Mouse (Mus musculus): ENCODE measurements around the gene Maml3. TPM values are rescaled to one million over a fixed set of nuclear protein-coding genes. Genes with fewer than 3 reads are reported as not detected.

The Maml3 gene
- polyA plus RNA-seq, 1 experiment from 2014 or later: 5.2 TPM

DNA sequence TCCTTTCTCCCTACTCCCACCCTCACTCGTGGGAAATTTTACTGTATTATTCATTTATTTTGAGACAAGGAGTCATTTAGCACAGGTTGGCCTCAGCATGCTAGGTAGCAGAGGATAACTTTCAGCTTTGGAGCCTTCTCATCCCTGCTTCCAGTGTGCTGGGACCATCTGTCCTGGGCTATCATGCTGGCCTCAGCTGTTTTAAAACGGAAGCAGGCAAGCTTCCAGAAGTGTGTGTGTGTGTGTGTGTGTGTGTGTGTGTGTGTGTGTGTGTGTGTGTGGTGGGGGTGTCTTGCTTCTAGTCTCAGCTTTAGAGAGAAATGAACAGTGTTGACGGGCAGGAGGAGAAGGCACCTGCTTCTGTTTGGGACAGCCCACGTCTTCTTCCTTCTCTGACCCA lies 387.0 kb downstream of the Maml3 start:
- no peaks in the 10 kb centered on the region for H3K36me3 ChIP-seq
- no peak overlapping the region for H3K9ac ChIP-seq
- no peak overlapping the region for H3K4me2 ChIP-seq
- no peak overlapping the region for H3K4me3 ChIP-seq (replicated peaks)
- no peak overlapping the region for H3K27ac ChIP-seq
- H3K27me3 ChIP-seq (replicated peaks): no peaks in the 10 kb centered on the region
- WGBS: 59% methylated on average over 4 of the region's 4 CpGs
- H3K4me1 ChIP-seq: 0 out of 2 replicates have a peak, but pooled peaks cover 3% of the 10 kb centered on the region
- no peak for ATAC-seq (ENCODE audit: insufficient read depth, low FRiP score, low read depth)
- H3K9me3 ChIP-seq: no peaks in the 10 kb centered on the region

DNA sequence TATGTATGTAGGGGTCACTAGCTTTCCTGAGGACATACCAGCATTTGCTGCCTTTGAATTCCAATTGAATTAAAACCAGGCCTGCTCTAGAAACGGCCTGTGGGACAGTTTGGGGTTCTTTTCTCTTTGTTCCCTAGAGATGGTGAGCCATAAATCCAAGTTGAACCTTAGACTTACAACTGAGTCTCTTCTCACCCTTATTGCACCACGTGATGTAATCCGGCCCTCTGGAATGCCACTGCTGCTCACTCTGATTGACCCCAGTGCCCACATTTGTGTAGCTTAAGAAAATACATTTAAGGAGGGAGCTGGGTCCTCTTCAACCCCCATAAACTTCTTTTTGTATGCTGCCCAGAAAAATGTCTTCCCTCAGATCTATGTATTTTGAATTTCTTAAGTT lies 387.4 kb downstream of the Maml3 start:
- H3K4me2 ChIP-seq: no peak overlapping the region
- no peaks in the 10 kb centered on the region for H3K9me3 ChIP-seq
- H3K27ac ChIP-seq: no peak overlapping the region
- ATAC-seq (ENCODE audit: insufficient read depth, low FRiP score, low read depth): no peak
- H3K27me3 ChIP-seq (replicated peaks): no peaks in the 10 kb centered on the region
- H3K9ac ChIP-seq: no peak overlapping the region
- no peak overlapping the region for H3K4me3 ChIP-seq (replicated peaks)
- 0 out of 2 replicates have a peak, but pooled peaks cover 3% of the 10 kb centered on the region for H3K4me1 ChIP-seq
- H3K36me3 ChIP-seq: no peaks in the 10 kb centered on the region
- WGBS: 58% methylated on average over 3 of the region's 3 CpGs

DNA sequence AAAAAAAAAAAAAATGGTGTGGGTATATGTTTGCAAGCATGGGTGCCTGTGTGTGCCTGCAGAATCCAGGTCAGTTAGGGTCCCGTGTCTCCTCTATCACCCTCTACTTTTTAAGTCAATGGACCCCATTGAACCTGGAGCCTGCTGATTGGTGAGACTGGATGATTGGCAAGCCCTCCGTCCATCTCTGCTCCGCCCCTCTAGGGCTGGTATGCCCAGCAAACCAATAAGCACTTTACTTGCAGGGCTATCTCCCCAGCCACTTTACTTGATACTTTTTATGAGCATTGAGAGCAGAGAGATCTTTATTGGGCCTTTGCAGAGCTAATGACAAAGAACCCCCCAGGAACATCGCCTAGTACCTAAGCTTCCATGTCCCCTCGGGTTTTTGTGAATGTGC lies 390.4 kb downstream of the Maml3 start:
- WGBS: 80% methylated on average over 5 of the region's 5 CpGs
- Histone ChIP-seq H3K36me3 (no peaks in the 10 kb centered on the region), H3K4me3 (replicated peaks) (no peak overlapping the region), H3K4me2 (no peak overlapping the region), H3K9ac (no peak overlapping the region), H3K4me1 (0 out of 2 replicates have a peak, but pooled peaks cover 3% of the 10 kb centered on the region), H3K27me3 (replicated peaks) (no peaks in the 10 kb centered on the region), H3K27ac (no peak overlapping the region), H3K9me3 (no peaks in the 10 kb centered on the region)
- no peak for ATAC-seq (ENCODE audit: insufficient read depth, low FRiP score, low read depth)

DNA sequence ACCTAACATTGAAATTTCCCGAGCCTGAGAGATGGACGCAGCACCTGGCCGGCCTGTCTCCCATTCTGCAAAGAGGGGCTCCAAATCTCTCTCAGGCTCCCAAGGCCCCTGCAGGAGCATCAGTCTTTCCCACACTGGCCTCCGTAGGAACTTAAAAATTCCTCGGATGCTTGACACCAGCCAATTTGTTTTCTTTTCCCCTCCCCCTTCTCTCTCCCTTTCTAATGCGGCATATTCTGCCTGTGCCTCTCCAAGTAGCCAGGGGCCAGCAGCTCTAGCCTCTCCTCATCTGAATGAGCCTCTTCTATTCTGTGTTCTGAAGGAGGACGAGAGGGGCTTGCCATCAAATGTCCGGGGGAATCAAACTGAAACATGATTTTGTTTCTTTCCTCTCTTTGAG lies 391.6 kb downstream of the Maml3 start:
- Histone ChIP-seq H3K9ac (no peak overlapping the region), H3K27me3 (replicated peaks) (no peaks in the 10 kb centered on the region), H3K4me2 (no peak overlapping the region), H3K36me3 (no peaks in the 10 kb centered on the region), H3K4me1 (0 out of 2 replicates have a peak, but pooled peaks cover 7% of the 10 kb centered on the region), H3K9me3 (no peaks in the 10 kb centered on the region), H3K4me3 (replicated peaks) (no peak overlapping the region), H3K27ac (no peak overlapping the region)
- ATAC-seq (ENCODE audit: insufficient read depth, low FRiP score, low read depth): no peak
- WGBS: 26% methylated on average over 8 of the region's 8 CpGs

DNA sequence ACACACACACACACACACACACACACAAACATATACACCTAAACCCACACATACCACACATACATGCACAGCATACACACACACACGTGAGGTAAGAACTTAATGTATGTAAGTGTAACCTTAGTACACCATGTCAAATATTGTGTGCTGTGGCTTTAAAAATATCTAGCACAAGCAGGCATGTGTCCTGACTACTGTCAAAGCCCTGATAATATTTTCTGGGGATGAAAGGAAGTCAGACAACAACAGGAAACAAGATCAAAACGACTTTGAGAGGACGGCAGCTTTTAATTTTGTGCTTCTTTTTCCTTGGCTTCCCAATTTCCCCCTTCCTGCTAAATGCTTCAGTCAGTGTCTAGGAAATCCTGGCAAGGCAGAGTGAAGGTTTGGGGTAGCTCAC lies 392.5 kb downstream of the Maml3 start:
- 31% methylated on average over 3 of the region's 3 CpGs for WGBS
- Histone ChIP-seq H3K36me3 (no peaks in the 10 kb centered on the region), H3K4me2 (no peak overlapping the region), H3K4me3 (replicated peaks) (no peak overlapping the region), H3K9me3 (no peaks in the 10 kb centered on the region), H3K9ac (no peak overlapping the region), H3K27ac (no peak overlapping the region), H3K27me3 (replicated peaks) (no peaks in the 10 kb centered on the region), H3K4me1 (peaks cover 10% of the 10 kb centered on the region; the same call in 1 of the 2 replicates)
- ATAC-seq (ENCODE audit: insufficient read depth, low FRiP score, low read depth): no peak

DNA sequence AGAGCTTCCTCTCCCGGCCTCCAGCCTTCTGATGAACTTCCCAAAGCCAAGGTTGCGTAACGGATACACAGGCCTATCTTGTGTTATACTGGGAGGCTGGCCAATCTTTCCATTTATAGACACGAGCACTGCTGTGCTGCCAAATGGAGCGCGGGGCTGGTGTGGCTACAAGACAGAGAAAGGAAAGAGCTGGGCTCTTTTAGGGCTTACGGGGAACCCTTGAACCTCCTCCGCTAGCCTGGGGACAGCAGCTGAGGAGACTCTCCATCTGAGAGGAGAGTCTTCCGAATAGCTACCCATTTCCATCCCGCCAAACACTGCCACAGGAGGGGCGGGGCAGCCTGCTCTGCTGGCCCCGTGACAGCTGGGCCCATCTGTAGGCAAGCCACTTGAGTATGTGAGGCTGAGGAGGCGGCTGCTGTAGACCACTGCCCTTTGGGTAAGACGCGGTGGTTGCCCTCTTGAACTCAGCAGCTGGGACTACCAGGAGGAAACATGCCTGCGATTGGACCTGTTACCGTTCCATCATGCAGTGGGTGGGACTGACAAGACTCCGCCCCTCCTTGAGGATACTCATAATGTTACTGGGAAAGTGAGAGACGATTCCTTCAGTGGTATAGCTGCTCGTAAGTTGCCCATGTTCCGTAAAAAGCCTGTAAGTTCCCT lies 396.0 kb downstream of the Maml3 start:
- Histone ChIP-seq H3K4me3 (replicated peaks) (peak overlapping the region; percentile 21), H3K27me3 (replicated peaks) (no peaks in the 10 kb centered on the region), H3K36me3 (no peaks in the 10 kb centered on the region), H3K9me3 (no peaks in the 10 kb centered on the region), H3K4me2 (peak overlapping the region; percentile 53), H3K9ac (no peak overlapping the region), H3K4me1 (peaks cover 10% of the 10 kb centered on the region; the same call in 1 of the 2 replicates), H3K27ac (peak overlapping the region; percentile 92)
- peak; percentile 85 for ATAC-seq (ENCODE audit: insufficient read depth, low FRiP score, low read depth)
- 37% methylated on average over 21 of the region's 21 CpGs for WGBS

DNA sequence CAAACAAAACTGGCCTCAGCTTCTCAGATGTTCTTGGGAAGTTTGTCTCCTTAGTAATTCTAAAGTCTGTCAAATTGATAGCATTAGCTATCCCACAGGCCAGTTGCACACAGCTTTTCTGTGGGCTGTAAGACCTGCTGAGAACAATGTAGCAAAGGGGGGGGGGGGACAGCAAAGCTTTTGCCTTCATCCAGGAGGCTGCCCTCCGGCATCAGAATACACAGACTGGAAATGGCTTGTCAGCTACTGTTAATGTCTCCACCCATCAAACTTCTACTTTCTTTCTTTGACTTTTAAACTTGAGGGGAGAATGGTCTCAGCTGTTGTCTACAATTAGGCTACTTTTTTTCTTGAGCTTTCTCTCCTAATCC lies 396.5 kb downstream of the Maml3 start:
- no peak for ATAC-seq (ENCODE audit: insufficient read depth, low FRiP score, low read depth)
- no peaks in the 10 kb centered on the region for H3K9me3 ChIP-seq
- H3K27me3 ChIP-seq (replicated peaks): no peaks in the 10 kb centered on the region
- H3K4me2 ChIP-seq: no peak overlapping the region; the same call in 1 of the 2 replicates
- WGBS: 36% methylated on average over 1 of the region's 1 CpGs
- peak overlapping the region; percentile 92 for H3K27ac ChIP-seq
- H3K4me3 ChIP-seq (replicated peaks): no peak overlapping the region
- H3K36me3 ChIP-seq: no peaks in the 10 kb centered on the region
- no peak overlapping the region for H3K9ac ChIP-seq
- H3K4me1 ChIP-seq: peaks cover 9% of the 10 kb centered on the region; the same call in 1 of the 2 replicates

DNA sequence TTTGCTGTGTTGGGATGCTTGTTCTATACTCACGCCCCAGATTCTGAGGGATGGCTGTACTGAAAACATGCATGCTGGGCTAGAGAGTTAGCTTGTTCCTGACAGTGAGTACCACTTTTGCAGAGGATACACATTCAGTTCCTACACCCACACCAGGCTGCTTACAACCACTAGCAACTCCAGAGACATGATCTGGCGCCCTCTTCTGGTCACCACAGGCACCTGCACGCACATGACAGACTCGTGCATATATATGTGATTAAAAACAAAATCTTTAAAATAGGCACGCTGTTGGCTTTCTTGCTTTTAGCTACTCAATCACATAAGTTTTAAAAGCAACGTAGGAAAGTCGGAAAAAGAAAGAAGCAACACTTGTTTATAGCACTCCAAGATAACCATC lies 399.7 kb downstream of the Maml3 start:
- no peak overlapping the region for H3K4me2 ChIP-seq
- no peaks in the 10 kb centered on the region for H3K27me3 ChIP-seq (replicated peaks)
- H3K27ac ChIP-seq: no peak overlapping the region
- WGBS: 87% methylated on average over 7 of the region's 7 CpGs
- H3K36me3 ChIP-seq: no peaks in the 10 kb centered on the region
- ATAC-seq (ENCODE audit: insufficient read depth, low FRiP score, low read depth): no peak
- no peaks in the 10 kb centered on the region for H3K9me3 ChIP-seq
- H3K4me1 ChIP-seq: peaks cover 26% of the 10 kb centered on the region
- no peak overlapping the region for H3K4me3 ChIP-seq (replicated peaks)
- no peak overlapping the region for H3K9ac ChIP-seq

DNA sequence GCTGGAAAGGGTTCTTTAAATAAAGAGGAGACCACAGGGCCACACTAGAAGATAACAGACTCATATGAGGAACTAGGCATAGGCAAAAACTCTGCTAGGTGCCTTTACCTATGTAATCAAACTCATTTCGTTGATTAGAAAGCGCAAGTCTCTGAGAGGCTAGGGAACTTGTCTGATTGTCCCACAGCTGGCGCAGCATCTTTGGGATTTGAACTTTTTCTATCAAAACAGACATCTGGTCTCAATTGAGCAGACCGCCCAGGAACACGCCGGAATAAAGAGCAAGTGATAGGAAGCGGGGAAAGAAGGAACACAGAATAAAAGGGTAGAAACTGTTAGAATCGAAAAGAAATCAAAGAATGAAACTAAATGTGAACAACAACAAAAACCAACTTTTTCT lies 401.4 kb downstream of the Maml3 start:
- no peak overlapping the region for H3K4me3 ChIP-seq (replicated peaks)
- H3K27ac ChIP-seq: no peak overlapping the region
- H3K27me3 ChIP-seq (replicated peaks): no peaks in the 10 kb centered on the region
- H3K4me1 ChIP-seq: peaks cover 22% of the 10 kb centered on the region
- no peak for ATAC-seq (ENCODE audit: insufficient read depth, low FRiP score, low read depth)
- no peak overlapping the region for H3K4me2 ChIP-seq
- no peak overlapping the region for H3K9ac ChIP-seq
- no peaks in the 10 kb centered on the region for H3K9me3 ChIP-seq
- no peaks in the 10 kb centered on the region for H3K36me3 ChIP-seq
- WGBS: 89% methylated on average over 8 of the region's 8 CpGs

DNA sequence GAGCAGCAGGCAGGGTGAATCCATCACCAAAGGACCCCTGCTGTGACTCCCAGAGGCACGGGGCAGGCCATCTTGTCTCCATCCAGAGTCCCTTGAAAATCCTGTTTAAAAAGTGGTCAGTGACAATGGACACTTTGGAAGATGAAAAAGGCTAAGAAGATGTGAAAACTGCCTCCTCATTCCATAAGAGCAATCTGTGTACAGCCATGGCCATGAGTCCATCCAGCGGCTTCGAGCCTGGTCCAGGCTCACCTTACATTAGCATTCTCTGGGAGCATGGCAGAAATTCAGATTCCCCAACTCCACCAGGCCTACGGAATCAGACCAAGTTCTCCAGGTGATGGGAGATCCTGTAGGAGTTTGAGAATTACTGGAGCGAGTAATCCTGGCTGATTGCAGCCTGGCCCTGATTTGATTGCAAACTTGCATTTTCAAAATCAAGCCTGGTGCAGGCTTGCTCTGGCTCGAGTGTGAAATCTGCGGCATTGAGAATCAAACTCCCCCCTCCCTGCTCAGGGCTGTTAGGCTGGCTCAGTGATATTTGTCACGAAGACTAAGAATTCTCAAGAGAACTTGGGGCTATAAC lies 402.1 kb downstream of the Maml3 start:
- H3K27me3 ChIP-seq (replicated peaks): no peaks in the 10 kb centered on the region
- peaks cover 19% of the 10 kb centered on the region for H3K4me1 ChIP-seq
- ATAC-seq (ENCODE audit: insufficient read depth, low FRiP score, low read depth): no peak
- H3K9me3 ChIP-seq: no peaks in the 10 kb centered on the region
- H3K4me2 ChIP-seq: no peak overlapping the region
- H3K36me3 ChIP-seq: no peaks in the 10 kb centered on the region
- 87% methylated on average over 8 of the region's 8 CpGs for WGBS
- H3K27ac ChIP-seq: no peak overlapping the region
- no peak overlapping the region for H3K9ac ChIP-seq
- no peak overlapping the region for H3K4me3 ChIP-seq (replicated peaks)

DNA sequence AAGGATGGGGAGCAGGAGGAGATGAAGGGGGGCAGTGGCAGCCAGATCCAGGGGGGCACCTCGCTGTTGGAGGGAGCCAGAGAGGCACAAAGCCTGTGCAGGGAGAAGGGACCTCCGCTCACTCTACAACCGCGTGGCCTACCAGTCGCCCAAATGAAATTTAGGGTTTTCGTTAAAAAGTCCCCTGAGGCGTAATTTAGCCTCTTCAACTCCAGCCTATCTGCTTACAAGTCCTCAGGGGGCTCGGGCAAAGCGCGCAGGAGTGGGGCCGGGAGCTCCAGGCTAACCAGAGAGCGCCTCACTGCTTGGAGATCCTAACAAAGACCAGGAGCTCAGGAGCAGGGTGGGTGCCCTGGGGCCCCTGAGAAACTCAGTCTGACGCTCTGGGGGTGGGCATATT lies 402.9 kb downstream of the Maml3 start:
- H3K9ac ChIP-seq: no peak overlapping the region

DNA sequence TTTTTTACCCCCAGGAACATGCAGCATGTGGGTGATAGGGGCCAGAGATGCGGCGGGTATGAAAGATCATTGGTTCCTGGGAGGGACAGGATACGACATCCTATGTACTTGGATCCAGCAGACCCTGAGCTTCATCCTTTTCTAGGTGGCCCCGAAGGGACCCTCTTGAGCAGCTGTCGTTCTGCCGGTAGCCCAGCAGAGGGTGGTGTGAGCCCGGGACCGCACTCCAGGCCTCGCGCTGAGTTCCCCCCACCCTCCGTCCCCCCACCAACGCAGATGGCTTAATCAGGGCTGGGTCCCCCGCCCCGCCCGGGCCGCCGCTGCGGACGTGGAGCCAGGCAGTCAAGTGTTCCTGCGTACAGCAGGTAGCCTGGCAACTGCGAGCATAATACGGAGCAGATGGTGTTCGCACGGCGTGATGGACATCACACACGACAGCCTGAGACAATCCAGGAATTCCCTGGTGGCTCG lies 403.6 kb downstream of the Maml3 start:
- H3K4me3 ChIP-seq (replicated peaks): peak overlapping the region; percentile 39
- H3K27ac ChIP-seq: peak overlapping the region; percentile 58
- no peaks in the 10 kb centered on the region for H3K27me3 ChIP-seq (replicated peaks)
- peaks cover 19% of the 10 kb centered on the region for H3K4me1 ChIP-seq
- H3K9me3 ChIP-seq: no peaks in the 10 kb centered on the region
- under 1% methylated on average over 27 of the region's 27 CpGs for WGBS
- H3K9ac ChIP-seq: no peak overlapping the region
- H3K4me2 ChIP-seq: peak overlapping the region; percentile 80
- peak; percentile 92 for ATAC-seq (ENCODE audit: insufficient read depth, low FRiP score, low read depth)
- no peaks in the 10 kb centered on the region for H3K36me3 ChIP-seq

More for the DNA sequence above, 402.9 kb downstream of the Maml3 start:
- Histone ChIP-seq H3K36me3 (no peaks in the 10 kb centered on the region), H3K4me2 (peak overlapping the region; percentile 80), H3K9me3 (no peaks in the 10 kb centered on the region), H3K27me3 (replicated peaks) (no peaks in the 10 kb centered on the region), H3K4me3 (replicated peaks) (peak overlapping the region; percentile 39), H3K4me1 (peaks cover 19% of the 10 kb centered on the region), H3K27ac (peak overlapping the region; percentile 58)
- peak; percentile 23; the same call in 1 of the 2 replicates for ATAC-seq (ENCODE audit: insufficient read depth, low FRiP score, low read depth)
- 17% methylated on average over 13 of the region's 13 CpGs for WGBS
